Mouse (Mus musculus): ENCODE measurements around the gene Grk2.
A peak's percentile ranks its signal among the peaks of the same experiment; 100 is the strongest.
"Not testable (repeated sequence)": the region's sequence is repeated elsewhere in the genome, so short reads cannot be mapped to it uniquely, and the experiment has no call there.

Gene Grk2

DNA sequence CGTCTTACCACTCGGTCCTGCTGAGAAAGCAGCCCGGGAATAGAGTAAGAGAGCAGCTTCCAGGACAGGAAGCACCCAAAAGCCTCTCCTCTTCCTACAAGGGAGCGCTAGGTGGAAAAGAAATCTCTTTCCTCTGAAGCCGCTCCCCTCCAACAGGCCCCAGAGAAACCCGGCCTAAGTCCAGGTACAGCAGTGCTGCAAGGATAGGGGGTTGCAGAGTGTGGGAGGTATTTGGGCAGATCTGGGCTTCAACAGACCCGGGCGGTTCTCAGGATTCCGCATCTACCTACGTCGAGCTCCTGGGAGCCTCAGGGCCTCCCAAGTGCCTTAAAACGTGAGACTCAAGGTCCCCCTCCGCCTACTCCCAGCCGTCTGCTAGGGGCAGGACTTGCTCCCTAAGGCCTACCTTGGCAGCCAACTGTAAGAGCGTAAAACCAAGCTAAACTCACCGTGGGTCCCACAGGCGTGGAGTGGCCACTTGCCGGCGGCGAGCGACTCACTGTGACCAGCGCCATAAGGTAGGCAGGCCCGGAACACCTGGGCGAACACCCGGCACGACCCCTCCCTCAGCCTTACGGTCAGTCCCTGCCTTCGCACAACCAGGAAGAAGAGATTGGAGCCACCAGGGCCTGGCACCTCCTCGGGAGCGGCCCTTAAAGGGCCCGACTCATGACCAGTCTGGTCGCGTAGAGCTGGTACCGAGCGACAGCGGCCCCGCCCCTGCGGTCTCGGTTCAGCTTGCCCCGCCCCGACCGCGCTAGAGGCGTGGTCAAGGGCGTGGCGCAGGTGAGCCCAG lies 37.3 kb downstream of the Grk2 start, which contains the start of gene Ssh3:
Gene Ssh3 (minus strand): TSS at position 615 of the 796 bp plus-strand sequence.
- DNase-seq: peak; percentile 67

DNA sequence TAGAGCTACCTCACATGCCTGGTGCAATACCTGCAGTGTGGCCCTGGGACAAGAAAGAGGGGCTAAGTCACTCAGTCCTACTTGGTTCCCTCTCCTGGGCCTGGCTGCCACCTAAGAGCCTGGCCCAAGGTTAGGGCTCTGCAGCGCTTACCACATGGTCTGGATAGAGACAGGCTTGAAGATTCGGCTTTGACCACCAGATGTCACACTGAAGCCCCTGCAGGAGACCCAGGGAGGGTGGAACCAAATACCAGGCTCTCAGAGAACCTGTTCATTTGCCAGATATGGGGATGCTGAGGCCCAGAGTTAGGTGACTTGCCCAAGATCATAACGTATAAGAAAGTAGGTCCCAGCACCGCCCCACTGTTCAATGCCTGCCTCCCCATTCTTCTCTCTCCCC lies 40.1 kb downstream of the Grk2 start:
- DNase-seq: peak; percentile 59

DNA sequence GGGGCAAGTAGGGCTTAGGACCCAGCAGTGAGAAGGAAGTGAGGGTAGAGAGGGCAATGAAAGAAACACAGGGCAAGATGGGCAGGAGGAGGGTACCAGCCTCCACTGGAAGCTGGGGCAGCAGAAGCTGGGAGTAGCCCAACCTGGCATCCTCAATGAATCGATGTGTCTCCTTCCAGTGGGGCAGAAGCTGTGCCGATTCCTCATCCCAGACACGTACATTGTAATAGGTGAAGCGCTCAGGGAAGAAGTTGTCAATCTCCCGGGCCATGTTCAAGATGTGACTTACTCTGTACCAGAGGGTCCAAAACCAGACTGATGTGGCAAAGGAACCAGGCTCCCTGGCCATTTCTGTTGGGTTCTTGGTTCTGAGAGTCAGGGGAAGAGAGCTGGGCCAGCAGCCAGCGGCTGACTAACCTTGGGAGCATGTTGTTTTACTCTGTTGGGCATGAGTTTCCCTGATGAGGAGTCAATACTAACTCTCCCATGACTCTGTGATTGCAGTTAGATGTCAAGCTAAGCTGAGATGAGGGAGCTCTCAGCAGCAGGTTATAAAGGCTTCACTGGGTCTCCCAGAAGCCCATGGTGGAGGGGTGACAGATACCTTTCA lies 41.7 kb downstream of the Grk2 start:
- DNase-seq: no peak

DNA sequence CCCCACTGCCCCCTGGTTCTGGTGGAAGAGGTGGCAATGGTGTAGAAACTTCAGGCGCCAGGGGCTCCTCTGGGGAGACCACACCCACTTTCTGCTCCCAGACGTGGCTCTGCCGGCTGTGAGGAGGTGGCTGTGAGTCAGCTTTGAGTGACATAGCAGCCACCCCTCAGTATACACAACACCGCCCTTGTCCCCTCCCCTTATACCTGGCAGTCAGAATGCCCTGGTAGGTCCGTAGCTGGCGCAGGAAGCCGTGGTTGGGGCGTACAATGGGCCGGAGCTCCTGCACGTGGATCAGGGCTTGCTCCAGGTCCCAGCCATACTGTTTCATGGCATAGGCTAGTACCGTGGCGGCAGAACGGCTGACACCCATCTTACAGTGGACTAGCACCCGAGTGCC lies 42.3 kb downstream of the Grk2 start:
- no peak for DNase-seq

DNA sequence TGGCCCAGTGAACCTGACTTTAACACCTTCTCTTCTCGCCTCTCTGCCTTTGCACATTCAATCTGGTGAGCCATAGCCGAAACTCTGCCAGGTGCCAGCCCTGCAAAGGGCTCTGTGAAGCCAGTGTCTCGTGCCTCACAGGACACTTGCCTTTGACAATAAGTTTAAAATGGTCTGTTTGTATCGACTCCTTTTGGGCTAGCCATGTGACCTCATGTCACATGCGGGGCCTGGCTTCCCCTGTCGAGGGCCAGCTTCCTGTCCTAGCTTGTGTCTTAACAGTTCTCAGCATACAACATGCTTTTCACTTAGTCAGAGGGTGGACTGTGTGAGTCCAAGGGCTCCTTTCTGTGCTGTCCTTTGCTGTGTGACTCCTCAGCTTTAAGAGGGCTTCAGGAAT lies 43.3 kb downstream of the Grk2 start:
- DNase-seq: no peak

DNA sequence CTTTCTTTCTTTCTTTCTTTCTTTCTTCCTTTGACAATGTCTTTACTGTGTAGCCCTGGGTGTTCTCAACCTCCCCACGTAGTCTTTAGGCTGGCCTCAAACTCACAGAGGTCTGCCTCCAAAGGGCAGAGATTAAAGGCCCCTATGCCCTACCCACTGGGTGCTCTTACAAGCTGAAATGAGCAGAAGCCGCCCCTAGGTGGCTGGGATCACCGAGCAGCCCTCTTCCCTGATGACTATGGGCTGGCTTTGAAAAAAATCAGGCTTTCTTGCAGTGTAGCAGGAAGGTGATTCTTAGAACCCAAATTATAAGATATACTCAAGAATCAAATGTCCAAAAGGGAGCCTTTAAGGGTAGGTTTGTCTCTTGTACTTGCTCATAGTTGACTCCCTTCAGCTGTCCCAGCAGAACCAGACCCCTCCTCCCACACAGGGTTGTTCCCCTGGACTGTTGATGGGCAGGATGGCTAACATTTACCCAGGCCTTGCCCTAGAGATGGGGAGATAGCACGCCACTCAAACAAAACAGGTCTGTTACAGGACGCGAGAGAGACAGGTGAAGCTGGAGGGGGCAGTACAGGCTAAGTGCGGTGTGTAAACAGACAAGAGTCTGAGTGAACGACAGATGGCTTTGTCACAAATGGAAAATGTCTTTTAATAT lies 44.9 kb downstream of the Grk2 start:
- peak; percentile 70 for DNase-seq

DNA sequence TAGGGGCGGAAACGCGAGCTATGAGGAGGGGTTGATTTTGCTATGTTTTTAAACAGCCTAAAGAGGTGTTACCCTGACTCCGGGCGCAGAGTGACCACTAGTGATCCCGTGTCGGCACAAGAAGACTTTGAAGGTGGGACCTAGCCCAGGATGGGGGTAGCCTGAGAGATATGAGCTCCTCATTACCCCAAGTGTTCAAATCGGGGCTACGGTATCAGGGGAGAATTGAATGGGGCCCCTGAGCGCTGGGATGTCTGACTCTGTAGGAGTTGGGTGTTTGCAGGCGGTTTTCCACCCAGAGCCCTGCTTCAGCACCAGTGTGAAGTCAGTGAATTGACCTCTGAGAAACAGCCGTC lies 48.1 kb downstream of the Grk2 start:
- no peak for DNase-seq

DNA sequence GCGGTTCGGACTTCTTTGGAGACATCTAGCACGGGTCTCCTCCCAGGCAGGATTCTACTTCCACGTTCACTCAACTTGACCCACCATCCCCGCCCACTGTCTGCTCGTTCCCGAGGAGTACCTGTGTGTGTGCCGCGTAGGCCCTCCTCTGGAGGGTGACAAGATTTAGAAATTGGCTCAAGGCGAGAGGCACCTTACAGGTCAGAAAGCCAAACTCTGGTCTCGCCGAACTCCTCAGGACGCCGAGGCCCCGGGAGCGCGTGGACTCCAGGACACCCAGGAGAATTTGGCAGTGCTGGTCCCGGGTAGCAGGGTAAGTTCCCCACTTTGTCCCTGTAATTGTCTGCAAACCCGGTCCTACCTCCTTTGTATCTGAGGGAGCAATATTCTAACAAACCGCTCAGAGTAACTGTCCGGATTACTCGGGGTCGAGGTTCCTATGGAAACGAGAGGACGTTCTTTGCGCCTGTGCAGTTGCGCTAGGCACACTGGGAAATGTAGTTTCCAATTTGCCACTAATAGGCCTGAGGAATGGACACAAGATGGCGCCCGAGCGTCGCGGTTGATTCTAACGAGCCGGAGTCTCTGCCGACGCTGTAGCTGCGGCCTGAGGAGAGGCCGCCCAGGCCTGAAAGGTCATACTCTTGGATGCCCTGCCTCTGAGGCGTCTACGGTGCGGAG lies 48.7 kb downstream of the Grk2 start:
- peak; percentile 93 for DNase-seq

DNA sequence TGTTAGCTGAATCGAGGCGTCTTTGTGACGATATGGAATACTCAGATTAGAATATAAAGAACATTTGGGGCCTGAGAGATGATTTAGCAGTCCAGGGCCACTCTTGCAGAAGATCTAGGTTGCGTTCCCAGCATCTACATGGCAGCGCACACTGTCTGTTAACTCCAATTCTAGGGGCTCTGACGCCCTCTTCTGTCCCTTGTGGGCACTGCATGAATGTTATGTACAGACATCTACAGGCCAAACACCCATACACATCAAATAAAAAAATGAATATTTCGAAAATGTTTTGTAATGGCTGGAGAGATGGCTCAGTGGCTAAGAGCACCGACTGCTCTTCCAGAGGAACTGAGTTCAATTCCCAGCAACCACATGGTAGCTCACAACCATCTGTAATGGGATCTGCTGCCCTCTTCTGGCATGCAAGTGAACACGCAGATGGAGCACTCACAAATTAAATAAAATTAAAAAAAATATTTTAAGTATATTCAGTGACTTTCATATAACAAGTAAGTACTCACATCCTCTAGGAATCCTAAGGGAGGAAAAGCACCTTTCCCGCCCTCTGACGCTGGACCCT lies 50.3 kb downstream of the Grk2 start:
- DNase-seq: peak; percentile 24

DNA sequence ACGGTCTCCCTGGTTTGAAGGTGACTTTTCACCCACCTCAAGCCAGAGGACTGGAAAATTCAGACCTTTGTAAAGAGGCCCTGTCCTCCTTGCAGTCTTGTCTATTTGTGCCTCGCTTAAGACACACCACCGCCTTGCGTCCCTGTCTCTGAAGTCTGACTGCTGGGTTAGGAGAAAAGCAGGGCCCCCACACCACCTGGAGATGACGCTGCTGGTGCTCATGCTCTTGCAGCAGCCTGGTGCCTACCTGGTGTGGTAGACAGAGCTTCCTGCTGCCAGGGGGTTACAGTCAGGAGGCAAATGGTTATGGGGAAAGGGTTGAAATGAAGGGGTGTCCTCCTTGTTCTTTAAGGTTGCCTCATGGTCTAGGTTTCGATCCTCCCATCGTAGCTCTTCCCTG lies 51.8 kb downstream of the Grk2 start:
- DNase-seq: no peak

DNA sequence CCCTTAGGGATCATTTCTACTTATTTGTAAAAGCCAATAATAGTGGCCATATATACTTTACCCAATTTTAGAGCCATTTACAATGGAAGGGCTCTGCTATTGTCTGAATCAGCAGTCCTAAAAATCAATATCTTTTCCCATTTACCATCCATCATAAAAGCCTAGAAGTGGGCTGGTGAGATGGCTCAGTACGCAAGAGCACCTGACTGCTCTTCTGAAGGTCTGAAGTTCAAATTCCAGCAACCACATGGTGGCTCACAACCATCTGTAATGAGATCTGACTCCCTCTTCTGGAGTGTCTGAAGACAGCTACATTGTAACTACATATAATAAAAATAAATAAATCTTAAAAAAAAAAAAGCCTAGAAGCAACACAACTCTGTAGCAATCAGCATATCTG lies 57.3 kb downstream of the Grk2 start:
- not testable (repeated sequence) for DNase-seq

DNA sequence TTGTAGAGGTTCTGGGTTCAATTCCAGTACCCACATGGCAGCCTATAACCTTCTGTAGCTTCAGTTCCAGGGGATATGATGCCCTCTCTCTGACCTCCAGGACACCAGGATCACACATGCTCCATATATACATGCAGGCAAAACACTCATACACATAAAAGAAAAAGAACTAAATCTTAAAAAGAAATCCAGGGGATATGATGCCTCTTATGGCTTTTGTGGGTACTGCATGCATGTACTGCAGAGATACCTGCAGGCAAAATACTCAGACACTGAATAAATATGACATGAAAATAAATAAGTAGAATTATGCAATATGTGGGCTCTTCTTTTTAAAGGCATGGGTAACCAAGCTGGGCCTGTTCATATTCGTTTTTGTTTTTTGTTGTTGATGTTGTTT lies 59.0 kb downstream of the Grk2 start:
- DNase-seq: peak; percentile 39

DNA sequence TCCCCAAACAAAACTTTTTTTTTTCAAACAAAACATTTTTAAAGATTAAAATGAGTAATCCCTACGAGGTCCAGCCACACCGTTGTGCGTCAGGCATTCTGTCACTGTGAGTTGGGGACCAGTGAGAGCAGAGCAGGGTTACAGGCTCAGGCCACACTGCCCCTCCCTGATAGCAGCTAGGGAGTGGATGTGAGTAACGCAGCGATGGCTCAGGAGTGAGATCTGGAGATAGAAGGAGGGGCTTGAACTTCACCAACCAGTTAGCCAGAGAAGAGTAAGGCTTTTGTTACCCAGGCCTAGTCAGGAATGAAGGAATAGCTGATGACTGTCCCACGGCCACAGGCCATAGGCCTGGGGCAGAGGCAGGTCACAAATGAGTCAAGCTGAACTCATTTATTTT lies 61.2 kb downstream of the Grk2 start:
- DNase-seq: no peak

DNA sequence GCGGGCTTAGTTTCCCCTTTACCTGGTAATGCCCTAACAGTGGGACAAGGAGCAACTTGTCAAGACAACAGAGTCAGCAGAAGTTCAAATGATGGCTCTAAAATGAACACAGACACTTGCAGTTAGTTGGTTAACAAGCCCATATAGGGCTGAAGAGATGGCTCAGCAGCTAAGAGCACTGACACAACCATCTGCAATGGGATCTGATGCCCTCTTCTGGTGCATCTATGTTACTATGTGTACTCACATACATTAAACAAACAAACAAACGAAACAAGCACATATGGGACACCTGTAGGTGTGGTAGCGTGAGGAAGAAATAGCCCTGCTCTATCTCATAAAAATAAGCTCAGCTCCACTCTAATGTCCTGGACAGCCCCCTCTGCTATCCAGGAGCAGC lies 63.6 kb downstream of the Grk2 start:
- DNase-seq: no peak

DNA sequence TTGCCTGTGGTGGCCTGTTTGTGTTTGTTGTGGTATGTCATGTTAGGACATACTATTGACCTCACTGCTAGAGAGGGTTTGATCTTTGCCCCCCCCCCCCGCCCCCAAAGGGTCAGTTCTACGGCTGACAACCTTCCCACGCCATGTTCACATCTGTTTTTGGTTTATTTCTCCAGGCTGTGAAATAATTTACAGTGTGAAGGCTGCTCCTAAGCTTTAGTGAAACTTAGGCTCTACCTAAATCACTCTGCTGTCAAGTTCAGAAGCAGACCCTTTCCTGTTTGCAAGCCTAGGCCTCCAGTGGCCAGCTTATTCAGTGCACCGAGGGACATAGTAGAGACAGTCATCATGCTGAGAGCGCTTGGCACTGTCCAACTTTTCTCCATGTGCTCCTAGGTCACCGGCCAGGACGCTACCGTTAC lies 65.8 kb downstream of the Grk2 start:
- DNase-seq: no peak
